Mouse (Mus musculus): ENCODE results near the gene Mfn2. TPM values are rescaled to one million over a fixed set of nuclear protein-coding genes. Genes with fewer than 3 reads are reported as not detected.

Gene Mfn2
- polyA plus RNA-seq, 1 experiment from 2014 or later = 102 TPM

Other genes starting within 250 kb of the Mfn2 start
- not detected in 2 replicates for gene Zfp534, start 202.2 kb downstream of the Mfn2 start, polyA plus RNA-seq (2015; fragmentation: Nextera tagmentation; extraction: Ambion mirVana)
- gene Zfp984, start 94.9 kb downstream of the Mfn2 start, polyA plus RNA-seq (2015; fragmentation: Nextera tagmentation; extraction: Ambion mirVana) = 8.5 and 9.1 TPM in 2 replicates
- gene Zfp933, start 56.3 kb downstream of the Mfn2 start, polyA plus RNA-seq (2015; fragmentation: Nextera tagmentation; extraction: Ambion mirVana) = 3.6 and 3.9 TPM in 2 replicates
- gene Miip, start 35.9 kb downstream of the Mfn2 start, polyA plus RNA-seq (2015; fragmentation: Nextera tagmentation; extraction: Ambion mirVana) = 27.2 and 27.6 TPM in 2 replicates
- 7.5 and 8.0 TPM in 2 replicates for gene Fv1, start 35.7 kb downstream of the Mfn2 start, polyA plus RNA-seq (2015; fragmentation: Nextera tagmentation; extraction: Ambion mirVana)
- gene Plod1, start 32.1 kb upstream of the Mfn2 start, polyA plus RNA-seq (2015; fragmentation: Nextera tagmentation; extraction: Ambion mirVana) = 43.7 and 49.2 TPM in 2 replicates
- 12.4 and 13.0 TPM in 2 replicates for gene 2510039O18Rik, start 36.2 kb upstream of the Mfn2 start, polyA plus RNA-seq (2015; fragmentation: Nextera tagmentation; extraction: Ambion mirVana)
- 187 and 230 TPM in 2 replicates for gene Nppb, start 81.1 kb upstream of the Mfn2 start, polyA plus RNA-seq (2015; fragmentation: Nextera tagmentation; extraction: Ambion mirVana)
- gene Nppa, start 96.0 kb upstream of the Mfn2 start, polyA plus RNA-seq (2015; fragmentation: Nextera tagmentation; extraction: Ambion mirVana) = 4,587 and 5,670 TPM in 2 replicates
- 5.8 and 6.5 TPM in 2 replicates for gene Clcn6, start 134.1 kb upstream of the Mfn2 start, polyA plus RNA-seq (2015; fragmentation: Nextera tagmentation; extraction: Ambion mirVana)
- gene Mthfr, start 134.4 kb upstream of the Mfn2 start, polyA plus RNA-seq (2015; fragmentation: Nextera tagmentation; extraction: Ambion mirVana) = 11.4 and 11.7 TPM in 2 replicates
- 15.4 and 17.6 TPM in 2 replicates for gene Agtrap, start 183.3 kb upstream of the Mfn2 start, polyA plus RNA-seq (2015; fragmentation: Nextera tagmentation; extraction: Ambion mirVana)
- gene Mad2l2, start 225.7 kb upstream of the Mfn2 start, polyA plus RNA-seq (2015; fragmentation: Nextera tagmentation; extraction: Ambion mirVana) = 33.3 and 39.0 TPM in 2 replicates
- gene Draxin, start 226.0 kb upstream of the Mfn2 start, polyA plus RNA-seq (2015; fragmentation: Nextera tagmentation; extraction: Ambion mirVana) = 0.03 and 0.05 TPM in 2 replicates
- 18.6 and 19.6 TPM in 2 replicates for gene Fbxo6, start 247.4 kb upstream of the Mfn2 start, polyA plus RNA-seq (2015; fragmentation: Nextera tagmentation; extraction: Ambion mirVana)